Mouse (Mus musculus): ENCODE results near the gene Atp9a. TPM values are rescaled to one million over a fixed set of nuclear protein-coding genes. Genes with fewer than 3 reads are reported as not detected.

Atp9a gene
- polyA plus RNA-seq, 1 experiment from 2014 or later: 3.7 TPM

DNA sequence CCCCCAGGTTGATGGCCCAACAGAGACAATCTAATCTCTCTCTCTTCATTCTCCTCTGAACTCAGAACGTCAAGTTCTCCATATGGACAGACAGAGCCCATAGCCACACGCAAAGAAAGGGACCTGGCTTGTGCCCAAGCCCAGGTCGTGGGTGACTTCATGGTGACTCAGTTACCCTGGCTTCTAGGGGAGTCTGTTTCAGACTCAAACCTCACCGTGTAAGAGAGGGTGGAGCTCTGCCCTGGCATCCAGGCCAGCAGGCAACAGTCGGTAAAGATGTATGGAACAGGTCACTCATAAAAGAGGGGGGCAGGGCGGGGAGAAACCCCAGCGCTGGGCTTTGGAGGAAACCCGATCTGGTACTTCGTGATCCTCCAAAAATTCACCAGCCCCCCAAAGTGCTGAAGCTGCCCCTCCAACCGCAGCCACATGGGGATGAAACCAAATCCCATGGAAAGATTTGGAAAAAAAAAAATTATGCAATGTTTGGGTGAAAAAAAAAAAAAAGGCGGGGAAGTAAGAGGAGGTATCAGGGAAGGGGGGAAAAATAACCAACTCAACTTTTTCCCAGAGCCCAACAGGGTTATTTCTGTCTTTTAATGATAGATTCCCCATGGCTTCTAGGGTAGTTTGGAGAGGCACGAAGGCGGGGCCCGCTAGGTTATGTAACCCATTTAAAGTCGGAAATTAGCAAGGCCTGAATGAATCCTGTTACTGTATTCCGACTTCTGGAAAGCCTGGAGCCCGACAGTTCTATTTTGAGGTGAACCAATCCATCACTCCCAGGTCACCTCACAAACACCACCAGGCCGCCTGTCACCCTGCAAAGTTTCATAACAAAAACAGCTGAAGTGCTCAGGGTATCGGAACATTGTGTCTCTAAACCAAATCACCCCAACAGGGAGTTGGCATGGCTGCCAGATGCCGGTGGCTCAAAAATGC is 114.1 kb downstream of the Atp9a start:
- WGBS (ENCODE audit: insufficient replicate concordance): 55% methylated on average over 20 of the region's 20 CpGs
- Histone ChIP-seq H3K9me3 (replicated peaks) (no peaks in the 10 kb centered on the region), H3K9ac (no peak overlapping the region), H3K36me3 (no peaks in the 10 kb centered on the region), H3K4me3 (no peak overlapping the region), H3K27ac (no peak overlapping the region), H3K27me3 (replicated peaks) (peaks cover 28% of the 10 kb centered on the region), H3K4me1 (peaks cover 7% of the 10 kb centered on the region), H3K4me2 (no peak overlapping the region)
- ATAC-seq: no peak

- no peak overlapping the region for H3K9ac ChIP-seq
- ATAC-seq: no peak
- no peaks in the 10 kb centered on the region for H3K9me3 ChIP-seq (replicated peaks)
- no peak overlapping the region for H3K4me3 ChIP-seq
- 78% methylated on average over 9 of the region's 9 CpGs for WGBS (ENCODE audit: insufficient replicate concordance)
- no peaks in the 10 kb centered on the region for H3K4me1 ChIP-seq
- peaks cover 28% of the 10 kb centered on the region for H3K27me3 ChIP-seq (replicated peaks)
- no peaks in the 10 kb centered on the region for H3K36me3 ChIP-seq
- no peak overlapping the region for H3K27ac ChIP-seq
- H3K4me2 ChIP-seq: no peak overlapping the region
Observed at GRCm38 (mm10) chr2:168626385-168626784, 115.8 kb downstream of the Atp9a start.

GRCm38 (mm10) chr2:168625091-168625490 is 117.1 kb downstream of the Atp9a start:
- Histone ChIP-seq H3K4me1 (no peaks in the 10 kb centered on the region), H3K27ac (no peak overlapping the region), H3K9me3 (replicated peaks) (no peaks in the 10 kb centered on the region), H3K4me2 (no peak overlapping the region), H3K4me3 (no peak overlapping the region), H3K36me3 (no peaks in the 10 kb centered on the region), H3K27me3 (replicated peaks) (peaks cover 22% of the 10 kb centered on the region), H3K9ac (no peak overlapping the region)
- ATAC-seq: no peak
- WGBS (ENCODE audit: insufficient replicate concordance): 46% methylated on average over 4 of the region's 4 CpGs

- Histone ChIP-seq H3K4me2 (no peak overlapping the region), H3K27ac (no peak overlapping the region), H3K4me1 (no peaks in the 10 kb centered on the region), H3K27me3 (replicated peaks) (peaks cover 4% of the 10 kb centered on the region), H3K36me3 (no peaks in the 10 kb centered on the region), H3K9me3 (replicated peaks) (no peaks in the 10 kb centered on the region), H3K9ac (no peak overlapping the region), H3K4me3 (no peak overlapping the region)
- WGBS (ENCODE audit: insufficient replicate concordance): 61% methylated on average over 11 of the region's 11 CpGs
- no peak for ATAC-seq
Observed at GRCm38 (mm10) chr2:168621111-168621802, 121.0 kb downstream of the Atp9a start.

DNA sequence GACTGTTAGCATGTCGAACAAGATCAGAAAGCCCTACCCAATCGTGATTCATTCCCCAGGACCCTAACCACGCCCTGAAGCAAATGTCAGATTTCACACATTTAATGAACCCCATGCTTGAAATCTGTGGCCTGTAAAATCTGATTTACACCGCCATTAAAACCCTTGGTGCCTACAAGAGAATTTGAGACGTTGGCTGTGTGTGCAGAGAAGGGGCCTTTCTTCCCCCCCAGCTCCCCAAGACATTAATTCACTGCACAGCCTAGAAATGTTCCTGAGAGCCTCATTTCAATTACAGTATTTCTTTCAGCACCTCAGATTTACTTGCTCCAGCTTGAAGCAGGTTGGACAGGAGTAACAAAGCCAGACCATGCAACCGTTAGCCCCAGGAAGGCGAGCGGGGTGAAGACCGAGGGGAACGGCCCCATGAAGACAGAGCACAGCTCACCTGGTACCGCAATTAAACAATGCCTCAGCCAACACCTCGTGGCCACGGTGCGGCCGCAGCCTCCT is 123.9 kb downstream of the Atp9a start:
- no peaks in the 10 kb centered on the region for H3K36me3 ChIP-seq
- H3K9ac ChIP-seq: no peak overlapping the region
- no peak overlapping the region for H3K4me3 ChIP-seq
- ATAC-seq: no peak
- H3K27me3 ChIP-seq (replicated peaks): no peaks in the 10 kb centered on the region; the same call in 1 of the 2 replicates
- H3K4me1 ChIP-seq: peaks cover 4% of the 10 kb centered on the region; the same call in 1 of the 2 replicates
- no peak overlapping the region for H3K27ac ChIP-seq
- H3K9me3 ChIP-seq (replicated peaks): no peaks in the 10 kb centered on the region
- no peak overlapping the region for H3K4me2 ChIP-seq
- 76% methylated on average over 15 of the region's 15 CpGs for WGBS (ENCODE audit: insufficient replicate concordance)

- Histone ChIP-seq H3K36me3 (no peaks in the 10 kb centered on the region), H3K27me3 (replicated peaks) (peaks cover 8% of the 10 kb centered on the region), H3K4me1 (peaks cover 9% of the 10 kb centered on the region; the same call in 1 of the 2 replicates), H3K27ac (no peak overlapping the region), H3K9me3 (replicated peaks) (no peaks in the 10 kb centered on the region), H3K4me2 (no peak overlapping the region), H3K9ac (no peak overlapping the region), H3K4me3 (no peak overlapping the region)
- WGBS (ENCODE audit: insufficient replicate concordance): 76% methylated on average over 3 of the region's 3 CpGs
- ATAC-seq: no peak
Observed at GRCm38 (mm10) chr2:168615160-168615559, 127.0 kb downstream of the Atp9a start.

DNA sequence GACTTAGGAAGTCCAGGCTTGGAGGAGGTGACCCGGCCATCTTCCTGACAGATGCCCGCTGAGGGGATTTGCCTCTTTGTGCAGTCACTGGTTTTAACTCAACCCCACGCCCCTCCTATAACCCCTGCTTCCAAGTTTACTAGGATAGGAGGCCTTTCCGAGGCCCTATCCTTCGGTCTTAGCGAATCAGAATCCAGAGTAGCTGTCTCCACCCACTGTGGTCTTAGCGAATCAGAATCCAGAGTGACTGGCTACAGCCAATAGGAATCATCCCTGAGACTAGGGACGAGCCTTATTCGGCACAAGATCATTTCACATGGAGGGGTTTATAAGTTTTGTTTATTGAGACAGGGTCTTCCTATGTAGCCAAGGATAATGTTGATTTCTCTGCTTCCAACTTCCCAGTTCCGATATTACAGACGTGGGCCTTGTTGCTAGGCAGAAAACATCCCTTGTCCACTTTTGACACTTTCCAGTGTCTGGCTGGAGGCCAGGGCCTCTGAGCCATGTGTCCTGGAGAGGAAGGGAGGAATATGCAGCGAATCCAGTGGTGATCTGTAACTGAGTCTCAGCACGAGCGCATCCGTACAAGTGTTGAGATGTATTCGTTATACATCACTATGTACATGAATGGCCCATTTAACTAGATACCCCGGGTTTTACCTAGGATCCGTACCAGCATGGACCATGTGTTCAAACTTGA is 127.9 kb downstream of the Atp9a start:
- WGBS (ENCODE audit: insufficient replicate concordance): 69% methylated on average over 18 of the region's 18 CpGs
- Histone ChIP-seq H3K9me3 (replicated peaks) (no peaks in the 10 kb centered on the region), H3K36me3 (no peaks in the 10 kb centered on the region), H3K9ac (no peak overlapping the region), H3K27ac (no peak overlapping the region), H3K27me3 (replicated peaks) (peaks cover 8% of the 10 kb centered on the region), H3K4me3 (no peak overlapping the region), H3K4me2 (no peak overlapping the region), H3K4me1 (peaks cover 9% of the 10 kb centered on the region; the same call in 1 of the 2 replicates)
- ATAC-seq: no peak

- H3K4me3 ChIP-seq: no peak overlapping the region
- H3K36me3 ChIP-seq: no peaks in the 10 kb centered on the region
- H3K9me3 ChIP-seq (replicated peaks): no peaks in the 10 kb centered on the region
- H3K27ac ChIP-seq: no peak overlapping the region
- H3K4me2 ChIP-seq: no peak overlapping the region
- peaks cover 11% of the 10 kb centered on the region for H3K27me3 ChIP-seq (replicated peaks)
- WGBS (ENCODE audit: insufficient replicate concordance): 63% methylated on average over 13 of the region's 13 CpGs
- no peak for ATAC-seq
- H3K9ac ChIP-seq: no peak overlapping the region
- peaks cover 9% of the 10 kb centered on the region; the same call in 1 of the 2 replicates for H3K4me1 ChIP-seq
Observed at GRCm38 (mm10) chr2:168613092-168613880, 128.9 kb downstream of the Atp9a start.

- H3K9me3 ChIP-seq (replicated peaks): no peaks in the 10 kb centered on the region
- H3K4me2 ChIP-seq: no peak overlapping the region
- H3K4me1 ChIP-seq: peaks cover 9% of the 10 kb centered on the region; the same call in 1 of the 2 replicates
- H3K27me3 ChIP-seq (replicated peaks): peaks cover 16% of the 10 kb centered on the region
- 63% methylated on average over 3 of the region's 3 CpGs for WGBS (ENCODE audit: insufficient replicate concordance)
- H3K27ac ChIP-seq: no peak overlapping the region
- no peak for ATAC-seq
- H3K36me3 ChIP-seq: no peaks in the 10 kb centered on the region
- H3K4me3 ChIP-seq: no peak overlapping the region
- no peak overlapping the region for H3K9ac ChIP-seq
Observed at GRCm38 (mm10) chr2:168610941-168611340, 131.3 kb downstream of the Atp9a start.

DNA sequence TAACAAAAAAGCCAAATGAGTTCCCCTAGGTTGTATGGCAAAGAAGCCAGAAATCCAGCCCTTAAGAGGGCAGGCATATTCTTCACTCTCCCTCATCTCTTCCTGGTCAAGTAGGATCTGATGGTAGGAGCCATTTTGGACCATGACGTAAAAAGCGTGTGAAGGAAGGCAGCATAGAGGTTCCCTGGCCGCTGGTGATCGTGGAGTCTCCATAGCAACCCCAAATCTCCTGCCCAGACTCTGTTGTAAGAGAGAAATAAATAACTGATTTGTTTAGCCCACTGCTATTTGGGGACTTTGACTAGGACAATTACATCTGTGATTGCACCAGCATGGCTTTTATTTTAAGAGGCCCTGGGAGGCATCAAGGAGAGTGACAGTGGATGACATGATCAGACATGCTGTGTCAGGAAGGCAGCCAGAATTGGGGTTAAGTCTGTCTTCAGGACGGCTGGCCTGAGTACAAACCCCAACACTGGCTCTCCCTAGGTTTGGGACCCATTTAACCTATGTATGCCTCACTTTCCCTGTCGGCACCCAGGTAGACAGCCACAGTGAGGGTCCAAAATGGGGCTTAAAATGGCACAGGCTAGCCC is 132.5 kb downstream of the Atp9a start:
- H3K27me3 ChIP-seq (replicated peaks): peaks cover 16% of the 10 kb centered on the region
- H3K9me3 ChIP-seq (replicated peaks): no peaks in the 10 kb centered on the region
- no peak overlapping the region for H3K4me3 ChIP-seq
- ATAC-seq: no peak
- no peak overlapping the region for H3K27ac ChIP-seq
- no peak overlapping the region for H3K4me2 ChIP-seq
- H3K9ac ChIP-seq: no peak overlapping the region
- H3K4me1 ChIP-seq: peaks cover 14% of the 10 kb centered on the region
- 64% methylated on average over 6 of the region's 6 CpGs for WGBS (ENCODE audit: insufficient replicate concordance)
- no peaks in the 10 kb centered on the region for H3K36me3 ChIP-seq

- Histone ChIP-seq H3K9me3 (replicated peaks) (no peaks in the 10 kb centered on the region), H3K36me3 (no peaks in the 10 kb centered on the region), H3K4me2 (no peak overlapping the region), H3K9ac (no peak overlapping the region), H3K4me1 (peaks cover 16% of the 10 kb centered on the region), H3K4me3 (no peak overlapping the region), H3K27me3 (replicated peaks) (peaks cover 30% of the 10 kb centered on the region), H3K27ac (no peak overlapping the region)
- 54% methylated on average over 9 of the region's 9 CpGs for WGBS (ENCODE audit: insufficient replicate concordance)
- no peak for ATAC-seq
Observed at GRCm38 (mm10) chr2:168608125-168608564, 134.1 kb downstream of the Atp9a start.
